ENCODE assay signal across 8 mouse cellular contexts in genomic region chr6:35133579-35134488, GRCm38 (mm10). TPM values are rescaled to one million over a fixed set of nuclear protein-coding genes. Genes with fewer than 3 reads are reported as not detected.
A peak's percentile ranks its signal among the peaks of the same experiment; 100 is the strongest.
DNase-seq lines count a peak whose midpoint lies in the region; ATAC-seq and TF ChIP-seq lines count a peak whose summit lies in the region.

Cnot4 (minus strand) TSS chr6:35133724.

- peak; percentile 55; the same call in 1 of the 2 replicates for TF ChIP-seq EP300 in heart, postnatal 0 days (IDR thresholded peaks at IDR 0.05; ENCODE audit: low read depth)

- H3K4me3 ChIP-seq in E14TG2a.4 (replicated peaks; ENCODE audit: low read length) = peak within 1 kb of the TSS; percentile 92
- peak within 1 kb of the TSS; percentile 70 for H3K4me3 ChIP-seq in forebrain, embryonic 12.5 days (replicated peaks)
- peak within 1 kb of the TSS; percentile 90 for H3K4me3 ChIP-seq in heart, postnatal 0 days (ENCODE audit: low read depth, low read length)
- H3K4me3 ChIP-seq in liver, embryonic 16.5 days (ENCODE audit: low read depth, low read length) = peak within 1 kb of the TSS; percentile 68
- H3K4me3 ChIP-seq in neural tube, embryonic 13.5 days = peak within 1 kb of the TSS; percentile 89
- H3K4me3 ChIP-seq in testis, adult 2 months (ENCODE audit: control insufficient read depth, low read depth, low read length) = peak within 1 kb of the TSS; percentile 100

- WGBS in forebrain, embryonic 12.5 days = under 1% methylated on average over 53 of the region's 55 CpGs
- under 1% methylated on average over 55 of the region's 55 CpGs for WGBS in heart, postnatal 0 days
- WGBS in liver, embryonic 16.5 days (ENCODE audit: insufficient replicate concordance) = under 1% methylated on average over 53 of the region's 55 CpGs
- under 1% methylated on average over 55 of the region's 55 CpGs for WGBS in neural tube, embryonic 13.5 days

- H3K36me3 ChIP-seq in E14TG2a.4 (ENCODE audit: insufficient read depth, low read length) = 0 out of 2 replicates have a peak, but pooled peaks cover 7% of the 10 kb centered on the region
- no peaks in the 10 kb centered on the region for H3K36me3 ChIP-seq in forebrain, embryonic 12.5 days (replicated peaks)
- no peaks in the 10 kb centered on the region for H3K36me3 ChIP-seq in heart, postnatal 0 days (replicated peaks; ENCODE audit: control insufficient read depth, insufficient read depth, low read length)
- H3K36me3 ChIP-seq in liver, embryonic 16.5 days (ENCODE audit: control insufficient read depth, insufficient read depth) = no peaks in the 10 kb centered on the region
- no peaks in the 10 kb centered on the region for H3K36me3 ChIP-seq in neural tube, embryonic 13.5 days
- no peaks in the 10 kb centered on the region for H3K36me3 ChIP-seq in testis, adult 2 months (ENCODE audit: control insufficient read depth, insufficient read depth, low read length)

- TF ChIP-seq CTCF in E14TG2a.4 (conservative IDR thresholded peaks at IDR 0.05; ENCODE audit: low read length) = no peak
- no peak for TF ChIP-seq CTCF in heart, postnatal 0 days (IDR thresholded peaks at IDR 0.05; ENCODE audit: low read depth)
- TF ChIP-seq CTCF in testis, adult 2 months (IDR thresholded peaks at IDR 0.05; ENCODE audit: control insufficient read depth, insufficient read depth, insufficient replicate concordance, low read depth, low read length) = no peak

- H3K27me3 ChIP-seq in E14TG2a.4 (ENCODE audit: insufficient read depth, low read length) = no peaks in the 10 kb centered on the region
- H3K27me3 ChIP-seq in forebrain, embryonic 12.5 days = no peaks in the 10 kb centered on the region
- no peaks in the 10 kb centered on the region for H3K27me3 ChIP-seq in heart, postnatal 0 days (ENCODE audit: control insufficient read depth, insufficient read depth, low read length)
- H3K27me3 ChIP-seq in liver, embryonic 16.5 days (ENCODE audit: control insufficient read depth, insufficient read depth, low read depth, low read length) = no peaks in the 10 kb centered on the region
- H3K27me3 ChIP-seq in neural tube, embryonic 13.5 days = no peaks in the 10 kb centered on the region
- no peaks in the 10 kb centered on the region for H3K27me3 ChIP-seq in testis, adult 2 months (ENCODE audit: control insufficient read depth, insufficient read depth, low read length)

- H3K4me2 ChIP-seq in forebrain, embryonic 12.5 days = peak within 1 kb of the TSS; percentile 85
- peak within 1 kb of the TSS; percentile 93 for H3K4me2 ChIP-seq in heart, postnatal 0 days (ENCODE audit: low read depth, low read length)
- peak within 1 kb of the TSS; percentile 92 for H3K4me2 ChIP-seq in liver, embryonic 16.5 days (ENCODE audit: low read depth, low read length)
- peak within 1 kb of the TSS; percentile 94 for H3K4me2 ChIP-seq in neural tube, embryonic 13.5 days

- H3K9ac ChIP-seq in forebrain, embryonic 12.5 days = peak within 1 kb of the TSS; percentile 82
- peak within 1 kb of the TSS; percentile 84 for H3K9ac ChIP-seq in heart, postnatal 0 days (replicated peaks; ENCODE audit: low read depth, low read length)
- peak within 1 kb of the TSS; percentile 71 for H3K9ac ChIP-seq in liver, embryonic 16.5 days (ENCODE audit: low read depth, low read length)
- H3K9ac ChIP-seq in neural tube, embryonic 13.5 days = peak within 1 kb of the TSS; percentile 90

- DNase-seq in c-Kit-positive CD71-positive TER-119-positive erythroid progenitor cells, embryonic 14.5 days (ENCODE audit: low spot score) = peak; percentile 95
- peak; percentile 99 for DNase-seq in heart, postnatal 0 days (ENCODE audit: low spot score)
- peak; percentile 99 to 100 for DNase-seq in kidney, postnatal 4 days

- no peaks in the 10 kb centered on the region for H3K9me3 ChIP-seq in E14TG2a.4 (ENCODE audit: low read length)
- no peaks in the 10 kb centered on the region for H3K9me3 ChIP-seq in forebrain, embryonic 12.5 days
- no peaks in the 10 kb centered on the region for H3K9me3 ChIP-seq in heart, postnatal 0 days (replicated peaks; ENCODE audit: control insufficient read depth, low read length)
- H3K9me3 ChIP-seq in liver, embryonic 16.5 days (replicated peaks; ENCODE audit: control insufficient read depth, low read length) = no peaks in the 10 kb centered on the region
- H3K9me3 ChIP-seq in neural tube, embryonic 13.5 days = no peaks in the 10 kb centered on the region

- H3K27ac ChIP-seq in forebrain, embryonic 12.5 days = peak within 1 kb of the TSS; percentile 89
- peak within 1 kb of the TSS; percentile 92 for H3K27ac ChIP-seq in heart, postnatal 0 days (ENCODE audit: low read depth)
- H3K27ac ChIP-seq in liver, embryonic 16.5 days (ENCODE audit: low read length) = peak within 1 kb of the TSS; percentile 96
- H3K27ac ChIP-seq in neural tube, embryonic 13.5 days (replicated peaks) = peak within 1 kb of the TSS; percentile 94
- H3K27ac ChIP-seq in testis, adult 2 months (ENCODE audit: control insufficient read depth, insufficient read depth, low read depth, low read length) = peak within 1 kb of the TSS; percentile 100

- H3K4me1 ChIP-seq in E14TG2a.4 (replicated peaks; ENCODE audit: low read depth, low read length) = peaks cover 17% of the 10 kb centered on the region
- H3K4me1 ChIP-seq in forebrain, embryonic 12.5 days = peaks cover 15% of the 10 kb centered on the region
- H3K4me1 ChIP-seq in heart, postnatal 0 days (ENCODE audit: control insufficient read depth, insufficient read depth) = peaks cover 10% of the 10 kb centered on the region
- H3K4me1 ChIP-seq in liver, embryonic 16.5 days (ENCODE audit: control insufficient read depth, low read depth, low read length) = peaks cover 15% of the 10 kb centered on the region
- peaks cover 31% of the 10 kb centered on the region for H3K4me1 ChIP-seq in neural tube, embryonic 13.5 days (replicated peaks)
- H3K4me1 ChIP-seq in testis, adult 2 months (ENCODE audit: control insufficient read depth, insufficient read depth, low read length) = peaks cover 5% of the 10 kb centered on the region

- peak; percentile 99 for ATAC-seq in forebrain, embryonic 12.5 days (ENCODE audit: low FRiP score)
- peak; percentile 99 for ATAC-seq in heart, postnatal 0 days (ENCODE audit: insufficient read depth, low read depth)
- peak; percentile 97 for ATAC-seq in liver, embryonic 16.5 days (ENCODE audit: low read depth)
- ATAC-seq in neural tube, embryonic 13.5 days (ENCODE audit: low read depth) = peak; percentile 98

- TF ChIP-seq POLR2A in testis, adult 2 months (IDR thresholded peaks at IDR 0.05; ENCODE audit: control insufficient read depth, low read depth, low read length) = peak; percentile 97

RNA-seq across cellular contexts. Expression of gene Cnot4, which starts in this region (rescaled TPM):
- 31.2 and 34.9 TPM in 2 replicates for polyA plus RNA-seq in forebrain, embryonic 12.5 days (2016; fragmentation: Nextera tagmentation; extraction: Ambion mirVana)
- 10.2 and 13.3 TPM in 2 replicates for total RNA-seq in heart, postnatal 0 days (2014; rRNA removed; ENCODE audit: low replicate concordance)
- polyA plus RNA-seq in heart, postnatal 0 days (2015; fragmentation: Nextera tagmentation; extraction: Ambion mirVana) = 15.0 and 17.4 TPM in 2 replicates
- polyA plus RNA-seq in liver, embryonic 16.5 days (2015; fragmentation: Nextera tagmentation; extraction: Ambion mirVana) = 11.0 and 12.5 TPM in 2 replicates
- 35.0 and 38.3 TPM in 2 replicates for polyA plus RNA-seq in neural tube, embryonic 13.5 days (2015; fragmentation: Nextera tagmentation; extraction: Ambion mirVana)
- 56.1 and 60.8 TPM in 2 replicates for polyA plus RNA-seq in testis, adult 2 months (2012; rRNA removed)

Comparison
In these comparisons a context has a peak if more than half of its experiments do, and no peak if none do; other contexts are left out.
1. Peak in every context shown above with its lines: DNase-seq, ATAC-seq, H3K4me3 ChIP-seq and H3K27ac ChIP-seq.